Mouse (Mus musculus): ENCODE results near the gene Slc5a9. TPM values are rescaled to one million over a fixed set of nuclear protein-coding genes. Genes with fewer than 3 reads are reported as not detected.

The Slc5a9 gene
- polyA plus RNA-seq (2012), result not detected in 2 replicates

GRCm38 (mm10) chr4:111902775-111903174, at the start of gene Slc5a9:
Gene Slc5a9, minus strand, starts transcription at chr4:111902918.

GRCm38 (mm10) chr4:111919092-111919491, 16.4 kb upstream of the Slc5a9 start, which contains the start of gene Skint8:
Gene Skint8, plus strand, starts transcription at chr4:111919392.

Other genes with a start within 250 kb of the Slc5a9 start
- gene Spata6, start 182.9 kb downstream of the Slc5a9 start, polyA plus RNA-seq (2012), result 9.8 and 10.2 TPM in 2 replicates
- not detected in 2 replicates for gene Skint8, start 16.5 kb upstream of the Slc5a9 start, polyA plus RNA-seq (2012)
- not detected in 2 replicates for gene Skint7, start 70.0 kb upstream of the Slc5a9 start, polyA plus RNA-seq (2012)
- not detected in 2 replicates for gene Skint1, start 103.4 kb upstream of the Slc5a9 start, polyA plus RNA-seq (2012)
- not detected in 2 replicates for gene Skint4, start 169.1 kb upstream of the Slc5a9 start, polyA plus RNA-seq (2012)